Mouse (Mus musculus) frontal cortex, postnatal 25 days (tissue): ENCODE measurements around the gene Higd1a.

ENCODE experiments used
- DNase-seq, 2 experiments: peaks; one replicate each; pipeline ENCODE4 v3.0.0; 2022; ENCODE audit warnings: low spot score in 2 of 2

The Higd1a gene

DNA sequence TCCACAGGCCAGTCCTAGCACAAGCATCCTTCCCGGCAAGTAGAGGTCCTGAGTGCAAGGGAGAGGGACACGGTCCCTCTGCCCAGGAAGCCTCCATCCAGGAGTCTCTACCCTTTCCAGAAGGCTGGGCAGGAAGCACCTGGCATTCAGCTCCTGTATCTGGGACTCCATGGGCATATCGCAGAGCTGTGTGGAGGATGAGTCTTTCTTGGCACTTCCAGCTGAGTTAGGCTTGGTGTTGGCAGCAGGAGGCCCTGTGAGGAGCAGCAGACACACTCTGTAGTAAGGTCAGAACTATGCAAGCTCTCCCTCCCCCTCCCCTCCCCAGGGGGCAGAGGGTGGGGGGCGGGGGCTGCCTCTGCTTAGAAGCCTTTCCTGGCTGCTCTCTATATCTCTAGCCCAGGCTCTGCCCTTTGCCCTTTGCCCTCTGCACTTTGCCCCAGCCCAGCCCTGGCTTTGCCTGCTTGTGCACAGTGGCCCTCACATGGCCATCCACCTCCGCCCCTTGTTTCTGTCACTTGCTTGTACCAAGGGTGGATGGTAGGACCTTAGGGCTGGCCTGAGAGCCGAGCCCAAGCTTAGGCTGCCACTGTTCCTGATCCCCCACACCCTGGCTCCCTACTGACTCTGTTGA lies 59.2 kb downstream of the Higd1a start:
- DNase-seq, result no peak
